Mouse (Mus musculus) CD4-positive helper T cell, adult 2 months (primary cell): Measurements from ENCODE around the gene Zfp84.
"Not testable (repeated sequence)": the region's sequence is repeated elsewhere in the genome, so short reads cannot be mapped to it uniquely, and the experiment has no call there.

Experiments used
- DNase-seq: peaks from one replicate; pipeline ENCODE4 v3.0.0-alpha.2; 2012; ENCODE audit warnings: low read depth, missing footprints, low spot score

Gene Zfp84

DNA sequence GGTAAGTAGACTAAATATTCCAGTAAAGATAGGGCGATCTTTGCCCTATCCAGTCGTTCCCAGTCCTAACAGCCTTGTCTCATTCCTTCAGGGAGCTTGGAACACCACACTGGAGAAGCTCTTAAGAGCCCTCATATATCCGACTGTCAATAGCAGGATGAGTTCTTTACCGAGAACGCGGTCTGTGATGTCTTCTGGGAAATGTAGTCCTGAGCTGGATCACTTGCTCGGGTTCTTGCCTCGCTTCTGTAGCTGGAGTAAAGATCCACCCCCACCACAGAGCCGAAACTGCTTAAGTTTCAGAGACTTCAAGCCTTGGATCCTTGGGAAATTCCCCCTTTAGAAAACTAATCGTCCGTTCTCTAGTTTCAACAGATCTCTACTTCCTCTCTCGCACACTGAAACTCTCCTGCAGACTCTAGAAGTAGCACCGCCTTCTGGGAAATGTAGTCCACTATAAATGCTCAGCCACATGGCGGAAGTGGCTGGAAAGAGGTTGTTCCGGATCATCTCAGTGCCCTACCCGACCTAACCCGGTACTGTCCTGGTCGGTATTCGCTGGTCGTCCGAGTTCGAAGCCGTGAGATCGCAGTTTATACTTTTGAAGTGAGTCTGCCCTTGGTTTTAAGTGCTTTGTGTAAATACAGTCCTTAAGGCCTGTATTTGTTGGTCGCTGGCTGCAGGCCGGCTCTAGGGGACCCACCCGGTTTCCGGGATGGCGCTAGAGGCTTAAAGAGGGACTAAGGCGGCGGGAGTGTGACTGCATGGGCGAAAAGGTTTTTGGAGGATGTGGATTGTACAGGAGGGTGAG, at the start of gene Zfp84:
Gene Zfp84 (plus strand): TSS at position 463 of the 811 bp plus-strand sequence.
- DNase-seq: peak; percentile 94

DNA sequence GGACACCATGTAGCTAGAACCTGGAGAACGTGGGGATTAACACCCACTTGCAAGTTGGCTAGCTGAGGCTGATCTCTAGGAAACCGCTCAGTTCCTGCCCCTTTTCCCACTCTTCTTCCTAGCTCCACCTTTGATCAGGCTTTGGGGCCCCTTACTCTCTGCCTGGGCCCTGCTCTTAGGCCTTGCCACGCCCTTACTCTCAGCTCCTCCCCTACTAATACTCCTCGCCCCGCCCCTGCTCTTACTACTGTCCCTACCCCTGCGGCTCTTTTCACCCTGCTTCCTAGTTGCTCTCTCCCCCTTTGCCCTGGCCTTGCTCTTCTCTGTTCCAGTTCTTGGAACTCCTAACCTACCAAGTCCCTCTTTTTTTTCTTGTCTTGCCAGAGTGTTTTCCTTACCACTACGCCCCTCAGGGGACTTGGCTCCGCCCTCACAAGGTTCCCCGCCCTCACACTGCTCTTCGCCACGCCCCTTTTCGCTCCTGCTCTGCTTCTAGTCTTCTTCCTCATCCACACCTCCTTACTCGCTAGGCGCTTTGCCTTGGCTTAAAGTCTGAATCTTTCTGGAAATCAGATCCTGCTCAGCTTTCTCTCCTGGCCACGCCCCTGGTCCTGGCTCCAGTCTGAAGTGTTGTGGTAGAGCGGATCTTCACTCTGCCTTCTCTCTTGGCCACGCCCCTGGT, 42.8 kb upstream of the Zfp84 start:
- peak; percentile 8 for DNase-seq

DNA sequence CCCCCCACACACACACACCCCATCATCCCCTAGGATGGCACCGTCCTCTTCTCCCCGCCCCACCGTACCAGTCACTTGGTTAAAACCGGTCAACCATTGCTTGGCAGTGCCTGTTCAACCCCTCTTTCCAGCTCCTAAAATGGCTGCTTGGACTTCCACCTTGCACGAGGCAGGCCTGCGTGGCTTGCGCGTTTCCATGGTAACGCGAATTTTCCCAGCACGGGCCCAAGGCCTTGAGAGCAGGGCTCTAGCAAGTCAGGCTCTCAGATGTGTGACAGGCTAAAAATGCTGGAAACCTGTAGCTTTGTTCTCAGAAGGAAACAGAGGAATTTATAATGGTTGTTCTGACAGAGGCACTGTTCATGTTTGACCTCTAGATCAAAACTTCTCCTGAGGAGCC, 41.5 kb upstream of the Zfp84 start, which contains the start of gene Catsperg2:
Gene Catsperg2 (minus strand): TSS at position 173 of the 400 bp plus-strand sequence.
- not testable (repeated sequence) for DNase-seq

DNA sequence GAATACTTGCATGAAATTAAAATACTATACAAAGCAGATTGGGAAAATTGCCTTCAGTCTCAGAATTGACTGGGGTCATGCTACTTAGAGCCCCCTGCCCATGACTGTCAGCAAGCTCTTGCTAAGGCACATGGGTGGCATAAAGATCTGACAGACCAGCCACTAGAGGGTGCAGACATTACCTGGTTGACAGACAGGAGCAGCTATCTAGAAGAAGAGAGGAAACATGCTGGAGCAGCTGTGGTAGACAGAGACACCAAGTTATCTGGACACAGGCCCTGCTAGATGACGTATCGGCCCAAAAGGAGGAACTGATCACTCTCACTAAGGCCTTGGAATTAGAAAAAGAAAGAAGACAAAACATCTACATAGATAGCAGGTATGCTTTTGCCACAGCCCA, 40.3 kb upstream of the Zfp84 start:
- DNase-seq: no peak

DNA sequence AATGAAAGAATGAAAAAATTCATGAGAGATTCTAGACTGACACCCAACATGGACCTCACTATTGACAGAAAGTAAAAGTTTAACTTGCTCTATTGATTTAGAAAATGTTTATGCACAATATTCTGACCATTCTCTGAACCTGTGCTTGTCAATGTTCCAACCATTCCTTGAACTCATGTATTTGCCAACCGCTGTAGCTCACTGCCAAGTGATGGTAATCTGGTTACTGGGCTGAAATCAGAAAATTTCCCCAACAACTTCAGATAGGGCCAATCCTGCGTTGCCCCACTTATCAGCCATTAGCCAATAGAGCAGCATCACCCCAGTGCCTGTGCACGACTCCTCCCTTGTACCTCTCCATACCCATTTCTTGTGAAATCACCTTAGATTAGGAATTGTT, 26.1 kb upstream of the Zfp84 start:
- DNase-seq: no peak

DNA sequence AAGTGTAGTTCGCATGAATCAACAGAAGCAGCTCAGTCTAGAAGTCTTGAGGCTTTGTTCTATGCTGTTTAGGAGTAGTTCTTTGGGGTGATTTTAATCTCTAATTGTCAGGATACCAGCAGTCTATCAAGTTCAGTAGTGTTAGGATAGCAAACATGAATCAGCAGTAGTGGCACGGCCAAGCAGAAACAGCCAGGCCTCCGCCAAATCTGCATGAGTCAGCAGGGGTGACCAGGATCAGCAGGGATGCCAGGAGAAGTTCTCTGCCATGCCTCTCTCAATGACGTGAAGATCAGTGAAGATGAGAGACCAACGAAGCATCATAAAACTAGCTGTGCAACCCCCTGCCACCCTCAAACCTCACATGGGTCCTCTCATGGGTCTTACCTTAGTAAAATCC, 7.9 kb upstream of the Zfp84 start:
- DNase-seq: no peak

DNA sequence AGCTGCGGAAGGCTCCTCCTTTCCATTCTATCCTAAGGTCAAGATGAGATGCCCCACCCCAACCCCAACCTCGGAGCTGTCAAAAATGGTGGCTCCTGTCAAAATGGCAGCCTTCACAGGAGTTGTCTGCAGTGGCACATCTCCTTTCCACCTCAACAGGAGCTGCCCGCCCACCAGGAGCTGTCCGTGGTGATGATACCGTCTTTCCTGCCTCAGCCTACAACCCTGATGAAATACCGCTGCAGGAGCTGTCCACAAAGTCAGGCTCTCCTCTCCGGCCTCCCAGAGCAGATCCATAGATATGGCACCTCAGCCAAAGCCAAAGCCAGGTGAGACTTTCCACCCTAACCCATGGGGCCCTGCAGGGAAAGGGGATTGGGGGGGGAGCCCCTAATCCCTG, 3.6 kb upstream of the Zfp84 start:
- no peak for DNase-seq

DNA sequence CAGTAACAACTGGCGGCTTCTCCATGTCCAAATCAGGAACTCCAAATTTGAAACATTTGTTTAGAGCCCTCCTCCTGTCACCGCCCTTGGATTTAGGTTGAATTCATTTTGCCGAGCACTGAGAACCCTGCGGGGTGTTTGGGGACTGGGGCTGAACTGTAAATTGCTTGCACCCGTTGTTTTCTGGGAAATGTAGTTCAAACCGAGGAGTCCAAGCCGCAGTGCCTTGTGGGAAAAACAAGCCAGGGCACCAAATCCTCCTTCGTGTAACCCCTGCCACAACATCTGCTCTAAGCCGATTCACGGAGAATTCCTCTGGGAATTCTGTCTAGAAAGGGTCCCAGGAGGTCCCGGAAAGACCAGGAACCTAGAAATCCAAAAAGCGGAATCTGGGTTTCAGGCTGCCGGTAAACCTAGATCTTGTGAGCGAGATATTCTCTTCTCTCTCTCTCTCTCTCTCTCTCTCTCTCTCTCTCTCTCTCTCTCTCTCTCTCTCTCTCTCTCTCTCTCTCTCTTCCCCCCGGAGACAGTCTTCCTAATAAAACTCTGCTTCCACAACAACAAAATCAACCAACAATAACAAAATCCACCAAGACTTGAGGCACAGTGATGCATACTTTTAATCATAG, 1.2 kb upstream of the Zfp84 start:
- DNase-seq: peak; percentile 84

DNA sequence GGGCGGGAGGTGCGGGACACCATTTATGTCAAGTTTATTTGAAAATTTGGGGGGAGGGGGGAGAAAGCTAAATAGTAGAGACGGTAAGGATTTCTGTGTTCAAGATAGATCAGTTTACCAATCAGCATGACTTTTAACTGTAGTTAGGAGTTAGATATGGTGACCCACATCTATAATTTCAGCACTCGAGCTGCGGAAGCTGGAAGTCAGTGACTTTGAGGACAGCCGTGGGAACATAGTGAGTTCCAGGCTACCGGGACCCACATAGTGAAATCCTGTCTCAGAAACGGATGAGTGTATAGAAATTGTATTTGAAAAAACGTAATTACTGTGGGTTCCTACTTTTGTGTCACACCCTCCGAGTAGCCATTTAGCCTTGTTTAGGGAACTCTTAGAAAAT, 628 bp downstream of the Zfp84 start:
- DNase-seq: no peak

DNA sequence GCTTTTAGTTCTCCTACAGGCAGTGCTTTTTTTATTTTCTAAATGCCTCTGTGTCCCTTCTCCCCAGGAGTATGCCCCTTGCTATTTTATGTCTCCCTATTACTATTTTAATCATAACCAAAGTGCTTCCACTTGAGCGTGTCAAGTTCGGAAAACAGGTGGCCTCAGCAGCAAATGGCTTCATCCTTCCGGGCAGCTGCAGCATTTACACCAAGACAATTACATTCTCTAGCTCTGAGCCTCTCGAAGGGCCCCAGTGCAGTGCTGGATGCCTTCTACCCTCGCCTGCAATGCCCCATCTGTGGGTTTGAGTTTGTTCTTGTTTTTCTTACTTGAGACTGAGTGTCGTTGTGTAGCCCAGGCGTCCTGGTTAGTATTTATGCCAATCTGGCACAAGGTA, 5.2 kb downstream of the Zfp84 start:
- no peak for DNase-seq

DNA sequence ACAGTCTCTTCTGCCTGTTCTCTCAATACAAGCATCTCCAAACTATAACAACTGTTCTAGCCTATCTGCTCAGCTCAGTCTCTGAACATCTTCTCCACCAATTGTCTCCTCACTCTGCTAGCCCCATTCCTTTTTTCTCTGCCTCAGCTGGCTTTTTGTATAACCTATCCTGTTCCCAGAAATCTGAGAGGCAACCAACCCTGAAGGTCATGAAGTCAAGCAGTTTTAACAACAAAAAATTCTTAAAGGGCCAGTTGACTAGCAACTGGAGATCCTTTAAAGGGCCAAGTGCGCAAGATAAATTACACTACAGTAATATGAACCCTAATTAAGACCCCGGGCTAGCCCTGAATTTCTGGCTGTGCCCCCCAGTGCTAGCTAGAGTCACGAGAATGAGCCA, 6.0 kb downstream of the Zfp84 start:
- no peak for DNase-seq

DNA sequence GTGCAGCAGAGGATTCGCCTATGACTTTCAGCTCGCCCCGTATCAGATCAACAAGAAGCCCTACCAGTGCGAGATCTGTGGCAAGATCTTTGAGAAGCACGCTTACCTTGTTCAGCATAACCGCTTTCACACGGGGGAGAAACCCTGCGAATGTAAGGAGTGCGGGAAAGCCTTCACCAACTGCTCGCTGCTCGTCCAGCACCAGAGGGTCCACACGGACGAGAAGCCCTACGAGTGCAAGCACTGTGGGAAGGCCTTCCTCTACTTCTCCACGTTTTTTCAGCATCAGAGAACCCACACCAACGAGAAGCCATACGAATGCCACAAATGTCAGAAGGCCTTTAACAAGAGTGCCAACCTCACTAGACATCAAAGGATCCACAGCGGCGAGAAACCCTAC, 8.2 kb downstream of the Zfp84 start:
- no peak for DNase-seq

DNA sequence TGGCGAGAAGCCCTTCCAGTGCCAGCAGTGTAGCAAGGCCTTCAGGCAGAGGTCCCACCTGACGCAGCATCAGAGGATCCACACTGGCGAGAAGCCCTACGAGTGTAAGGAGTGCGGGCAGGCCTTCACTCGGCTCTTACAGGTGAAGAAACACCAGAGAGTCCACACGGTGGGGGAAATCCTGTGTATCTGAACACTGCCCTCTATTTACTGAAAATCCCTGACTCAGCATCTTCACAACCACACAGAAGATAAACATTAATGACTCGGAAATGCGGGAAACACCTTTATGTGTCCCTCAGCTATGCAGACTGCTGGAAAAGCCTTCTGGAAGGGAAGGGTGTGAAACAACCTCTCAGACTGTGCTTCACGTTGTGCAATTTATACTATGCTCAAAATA, 9.0 kb downstream of the Zfp84 start:
- DNase-seq: no peak

DNA sequence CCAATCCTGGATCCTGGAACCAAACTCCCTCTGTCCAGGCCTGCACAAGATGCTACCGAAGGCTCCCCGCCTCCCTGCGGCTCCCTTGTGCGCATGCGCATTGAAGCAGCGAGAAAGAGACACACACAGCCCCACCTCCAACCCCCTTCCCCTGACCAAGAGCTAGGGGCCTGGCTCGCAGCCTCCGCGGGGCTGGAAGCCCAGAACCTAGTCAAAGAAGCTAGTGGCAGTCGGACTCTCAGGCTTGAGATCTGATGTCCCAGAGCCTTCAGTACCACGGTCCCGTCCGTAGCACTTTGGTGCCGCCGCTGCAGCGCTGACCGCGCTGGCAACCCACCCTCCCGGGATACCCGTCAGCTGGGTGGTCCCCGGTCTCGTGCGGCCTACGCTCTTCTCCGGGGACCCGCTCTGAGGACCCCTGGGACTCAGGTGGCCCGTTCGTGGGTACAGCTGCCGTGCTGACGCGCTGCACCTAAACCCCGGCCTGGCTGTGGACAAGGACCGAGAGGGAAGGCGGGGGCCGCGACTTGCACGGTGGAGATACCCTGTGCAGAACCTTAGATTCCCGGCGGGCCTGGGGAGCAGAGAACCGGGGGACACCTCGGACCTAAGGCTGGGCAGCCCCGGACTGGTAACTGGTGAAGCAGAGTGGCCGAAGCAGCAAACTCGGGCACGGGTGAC, 15.7 kb downstream of the Zfp84 start, which contains the start of gene Zfp30:
Gene Zfp30 (plus strand): TSS at position 128 of the 681 bp plus-strand sequence.
- peak; percentile 76 for DNase-seq

DNA sequence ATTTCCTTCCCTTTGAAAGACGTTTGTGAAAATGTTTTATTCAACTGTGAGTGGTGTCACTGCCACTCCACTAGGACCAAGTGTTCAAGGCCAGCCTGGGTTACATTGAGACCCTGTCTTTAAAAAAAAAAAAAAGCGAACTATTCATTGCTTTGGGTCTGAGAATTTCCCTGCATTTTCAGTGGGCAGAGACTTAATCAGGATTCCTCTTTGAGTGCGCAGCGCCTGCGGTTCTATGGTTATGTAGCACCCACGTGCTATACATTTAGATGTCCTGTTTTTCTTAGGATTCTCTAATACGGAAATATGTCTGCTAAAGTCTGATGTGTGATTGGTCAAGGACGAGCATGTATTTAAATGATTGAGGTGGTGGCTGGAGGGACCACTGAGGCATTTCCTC, 16.7 kb downstream of the Zfp84 start:
- no peak for DNase-seq

DNA sequence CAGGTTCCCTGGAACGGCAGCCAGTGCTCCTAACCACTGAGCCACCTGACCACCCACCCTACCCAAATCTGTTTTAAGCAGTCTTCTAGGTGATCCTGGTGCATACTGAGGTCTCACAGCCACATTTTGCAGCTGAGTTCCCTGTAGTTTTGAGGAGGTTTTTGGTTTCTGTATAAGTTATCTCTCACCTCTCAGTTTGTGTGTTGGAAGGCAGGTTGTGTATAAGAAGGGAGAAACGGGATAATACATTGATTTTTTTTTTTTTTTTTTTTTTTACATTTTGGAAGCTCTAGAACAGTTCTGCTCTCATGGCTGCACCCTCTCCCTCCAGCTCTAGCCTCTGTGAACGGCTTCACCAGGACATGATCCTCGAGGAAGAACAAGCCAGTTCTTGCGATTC, 17.5 kb downstream of the Zfp84 start:
- no peak for DNase-seq

DNA sequence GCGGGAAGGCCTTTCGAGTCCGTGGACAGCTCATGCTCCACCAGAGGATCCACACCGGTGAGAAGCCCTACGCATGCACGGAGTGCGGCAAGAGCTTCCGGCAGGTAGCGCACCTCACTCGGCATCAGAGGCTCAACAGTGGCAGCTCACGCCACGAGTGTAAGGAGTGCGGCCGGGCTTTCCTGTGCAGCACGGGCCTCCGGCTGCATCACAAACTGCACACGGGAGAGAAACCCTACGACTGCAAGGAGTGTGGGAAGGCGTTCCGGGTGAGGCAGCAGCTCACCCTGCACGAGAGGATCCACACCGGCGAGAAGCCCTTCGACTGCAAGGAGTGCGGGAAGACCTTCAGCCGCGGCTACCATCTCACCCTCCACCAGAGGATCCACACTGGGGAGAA, 24.6 kb downstream of the Zfp84 start:
- no peak for DNase-seq

DNA sequence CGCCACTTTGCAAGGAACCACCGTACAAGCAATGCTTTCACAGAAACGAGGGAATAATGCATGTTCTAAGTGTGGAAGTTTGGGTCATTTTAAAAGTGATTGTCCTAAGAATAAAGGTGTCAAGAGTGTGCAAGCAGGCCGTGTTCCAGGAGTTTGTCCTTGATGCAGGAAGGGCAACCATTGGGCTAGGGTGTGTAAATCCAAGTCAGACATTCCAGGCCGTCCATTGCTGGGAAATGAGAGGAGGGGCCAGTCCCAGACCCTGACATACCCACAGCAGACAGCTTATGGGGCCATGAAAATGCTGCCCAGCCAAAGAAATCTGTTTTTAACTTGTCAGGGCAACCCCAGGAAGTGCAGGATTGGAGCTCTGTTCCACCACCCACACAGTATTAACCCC, 38.7 kb downstream of the Zfp84 start:
- DNase-seq: no peak

DNA sequence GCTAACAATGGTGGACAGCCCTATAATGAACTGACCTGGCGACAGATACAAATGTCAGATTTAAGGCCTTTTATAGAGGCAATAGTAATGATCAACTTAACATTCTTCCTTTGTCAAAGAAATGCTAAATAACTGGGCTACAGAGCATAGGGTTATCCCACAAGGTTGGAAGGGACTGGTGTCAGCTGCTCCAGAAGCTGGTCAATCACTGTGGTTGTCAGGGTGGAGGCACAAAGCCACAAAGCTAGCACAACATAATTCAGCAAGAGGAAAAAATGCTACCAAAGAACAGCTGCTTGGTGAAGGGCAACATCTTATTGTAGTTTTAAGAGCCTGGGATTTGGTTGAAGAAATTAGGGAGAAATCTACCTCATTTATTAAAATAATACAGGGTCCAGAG, 43.9 kb downstream of the Zfp84 start:
- DNase-seq: no peak

DNA sequence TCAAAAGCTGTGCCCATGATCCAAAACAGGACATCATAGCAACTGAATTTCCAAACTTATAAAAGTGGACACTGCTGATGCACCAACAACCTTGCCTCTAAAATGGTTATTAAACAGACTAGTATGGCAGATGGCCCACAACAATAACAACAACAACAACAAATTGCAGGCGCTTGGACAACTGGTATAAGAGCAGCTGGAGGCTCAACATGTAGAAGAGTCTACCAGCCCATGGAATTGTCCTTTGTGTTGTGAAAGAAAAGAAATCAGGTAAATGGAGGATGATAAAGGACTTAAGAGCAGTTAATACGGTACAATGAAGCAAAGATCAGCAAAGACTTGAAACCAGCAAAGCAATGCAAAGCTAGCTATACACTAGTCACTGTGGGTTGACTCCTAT, 46.0 kb downstream of the Zfp84 start:
- no peak for DNase-seq

DNA sequence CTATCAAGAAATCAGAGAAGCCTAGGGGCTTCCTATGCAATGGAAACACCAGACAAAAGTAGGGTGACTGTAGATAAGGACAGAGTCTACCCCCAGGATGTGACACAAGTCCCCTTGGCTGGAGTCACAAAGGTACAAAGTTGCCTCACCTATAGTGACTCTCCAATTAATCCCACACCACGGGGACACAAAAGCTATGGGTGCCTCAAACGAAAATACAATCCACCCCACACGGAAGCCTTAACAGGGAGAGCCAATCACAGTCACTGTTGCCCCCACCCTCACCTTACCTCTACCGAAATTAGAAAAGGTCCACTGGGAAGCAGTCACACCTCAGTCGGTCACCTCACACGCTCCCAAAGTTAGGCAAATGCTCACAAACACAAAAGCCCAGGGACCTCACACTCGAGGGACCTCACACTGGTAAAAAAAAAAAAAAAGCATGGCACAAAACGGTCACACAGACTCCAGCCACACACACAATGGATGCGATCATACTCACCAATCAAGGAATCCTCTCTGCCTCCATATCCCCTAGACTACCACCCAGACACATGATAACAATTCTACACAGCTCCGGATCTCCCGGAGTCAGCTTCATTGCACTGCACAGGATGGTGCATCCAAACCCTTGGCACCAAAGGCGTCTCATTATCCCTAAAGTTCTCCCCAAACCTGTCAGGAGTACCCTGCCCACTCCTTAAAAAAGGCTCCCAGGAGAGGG, 46.9 kb downstream of the Zfp84 start:
- DNase-seq: no peak
